Mouse (Mus musculus) forebrain, postnatal 0 days (tissue): ENCODE data around the gene Unc5cl. TPM values are rescaled to one million over a fixed set of nuclear protein-coding genes. Genes with fewer than 3 reads are reported as not detected.

Source experiments
- ATAC-seq: fragments of 200-750 bp; cut with Nextera tagmentation; 2 replicates; pipeline ENCODE4 v1.8.0; 2017; ENCODE audit warnings: mild to moderate bottlenecking, moderate library complexity
- DNase-seq: peaks from one replicate; pipeline ENCODE4 v3.0.0-alpha.2; 2015
- H3K27ac ChIP-seq: fragments of 300-500 bp; sonication (generic); 2 replicates; pipeline ENCODE4 v1.5.1; 2014; ENCODE audit warnings: low read depth, mild to moderate bottlenecking, antibody characterized with exemption, low read length, moderate library complexity, mixed read lengths
- H3K27me3 ChIP-seq: fragments of 300-500 bp; sonication (generic); 2 replicates; pipeline ENCODE4 v1.6.1; 2014; ENCODE audit warnings: mild to moderate bottlenecking, low read length, mixed read lengths; ENCODE audit not compliant: insufficient read depth
- H3K36me3 ChIP-seq: fragments of 300-500 bp; sonication (generic); 2 replicates; pipeline ENCODE4 v1.6.1; 2014; ENCODE audit warnings: mild to moderate bottlenecking, moderate library complexity; ENCODE audit not compliant: insufficient read depth
- H3K4me1 ChIP-seq: fragments of 300-500 bp; sonication (generic); 2 replicates; pipeline ENCODE4 v1.6.1; 2014; ENCODE audit warnings: antibody characterized with exemption; ENCODE audit not compliant: insufficient read depth
- H3K4me2 ChIP-seq: fragments of 300-500 bp; sonication (generic); 2 replicates; pipeline ENCODE4 v1.6.1; 2014; ENCODE audit warnings: low read depth, mild to moderate bottlenecking, moderate library complexity
- H3K4me3 ChIP-seq: fragments of 300-500 bp; sonication (generic); 2 replicates; pipeline ENCODE4 v1.5.1; 2014; ENCODE audit warnings: low read depth, low read length, mixed read lengths
- H3K9ac ChIP-seq: fragments of 300-500 bp; sonication (generic); 2 replicates; pipeline ENCODE4 v1.6.1; 2014; ENCODE audit warnings: mild to moderate bottlenecking
- H3K9me3 ChIP-seq: fragments of 300-500 bp; sonication (generic); 2 replicates; pipeline ENCODE4 v1.6.1; 2016; ENCODE audit warnings: low read length
- CTCF ChIP-seq: sonication (generic); IDR thresholded peaks from 2 replicates; pipeline ENCODE4 v1.5.1; 2016; ENCODE audit warnings: antibody characterized with exemption, control low read depth, low read depth
- WGBS: fragments of 180-500 bp; shearing (Covaris S2); extraction: QIAGEN DNeasy Blood & Tissue Kit; methylation state at CpG from one replicate; pipeline ENCODE4 v1.1.7; 2014; 5-methylcytosine and 5-hydroxymethylcytosine counted together
- polyA plus RNA-seq: library from polyadenylated mRNA; unstranded; fragments of >200 nt; fragmentation: Nextera tagmentation; extraction: Ambion mirVana; gene quantifications from 2 replicates; pipeline ENCODE4 v1.2.1, GENCODE M21; 2015
- total RNA-seq: library from RNA; depleted of rRNA; stranded (reverse); fragments of >200 nt; gene quantifications from 2 replicates; pipeline ENCODE4 v1.2.3, GENCODE M21; 2014; rRNA removed

Gene Unc5cl
- total RNA-seq (not detected in 2 replicates), polyA plus RNA-seq (0.14 and 0.56 TPM in 2 replicates)

DNA sequence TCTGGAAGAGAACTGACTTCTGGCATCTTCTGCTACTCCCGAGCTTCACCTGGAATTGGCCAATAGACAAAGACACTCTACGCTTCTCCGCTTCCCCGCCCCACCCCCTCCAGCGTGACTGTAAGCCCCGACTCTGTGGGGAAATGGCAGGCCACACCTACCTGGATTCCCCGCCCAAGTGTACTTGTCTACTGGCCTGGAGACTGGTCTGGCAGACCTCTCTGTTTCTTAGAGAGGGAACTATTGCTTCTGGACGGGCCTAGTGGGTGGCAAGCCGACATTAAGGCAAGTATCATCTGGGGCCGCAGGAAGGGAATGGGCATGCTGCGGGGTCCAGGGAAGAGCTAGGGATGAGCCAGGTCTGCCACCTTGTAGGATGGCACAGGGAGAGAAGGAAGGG lies at the start of gene Unc5cl:
Gene Unc5cl, plus strand, starts transcription at position 214 of the 400 bp plus-strand sequence.
- H3K4me2 ChIP-seq, result no peak within 1 kb of the TSS
- no peaks in the 10 kb centered on the region for H3K36me3 ChIP-seq
- 67% methylated on average over 11 of the region's 11 CpGs for WGBS
- H3K4me1 ChIP-seq, result no peaks in the 10 kb centered on the region
- no peak for TF ChIP-seq CTCF
- no peak within 1 kb of the TSS for H3K9ac ChIP-seq
- no peak for DNase-seq
- H3K27ac ChIP-seq, result no peak within 1 kb of the TSS
- H3K27me3 ChIP-seq, result no peaks in the 10 kb centered on the region
- no peaks in the 10 kb centered on the region for H3K9me3 ChIP-seq
- no peak for ATAC-seq
- no peak within 1 kb of the TSS for H3K4me3 ChIP-seq

DNA sequence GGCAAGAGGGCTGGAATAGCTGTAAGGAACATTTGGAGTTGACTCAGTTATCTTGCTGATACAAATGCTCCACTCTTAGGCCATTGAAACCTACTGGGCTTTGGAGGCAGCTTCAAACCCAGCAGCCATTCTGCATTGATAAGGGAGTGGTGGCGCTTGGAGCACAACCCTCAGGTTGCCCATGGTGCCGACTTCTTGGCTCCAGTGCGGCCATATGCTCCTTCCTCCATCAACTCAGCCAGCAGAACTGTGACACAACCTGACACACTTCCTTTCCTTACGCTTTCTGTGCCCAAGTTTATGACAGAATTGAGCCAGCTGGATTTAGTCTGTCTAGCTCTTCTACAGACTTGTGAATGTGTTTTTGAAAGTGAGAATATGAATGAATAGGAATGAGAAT lies 47.5 kb upstream of the Unc5cl start:
- 64% methylated on average over 4 of the region's 4 CpGs for WGBS
- H3K27ac ChIP-seq, result peak overlapping the region; percentile 99; the same call in 1 of the 2 replicates
- DNase-seq, result peak; percentile 57
- H3K9me3 ChIP-seq, result no peaks in the 10 kb centered on the region
- H3K4me2 ChIP-seq, result peak overlapping the region; percentile 8; the same call in 1 of the 2 replicates
- H3K27me3 ChIP-seq, result no peaks in the 10 kb centered on the region
- no peak overlapping the region for H3K9ac ChIP-seq
- H3K4me1 ChIP-seq, result 0 out of 2 replicates have a peak, but pooled peaks cover 16% of the 10 kb centered on the region
- H3K36me3 ChIP-seq, result no peaks in the 10 kb centered on the region
- TF ChIP-seq CTCF, result no peak
- ATAC-seq, result no peak
- H3K4me3 ChIP-seq, result no peak overlapping the region

GRCm38 (mm10) chr17:48407910-48408525 lies 46.7 kb upstream of the Unc5cl start:
- H3K9me3 ChIP-seq, result no peaks in the 10 kb centered on the region
- peak overlapping the region; percentile 77 for H3K4me3 ChIP-seq
- peak overlapping the region; percentile 99 for H3K27ac ChIP-seq
- peak overlapping the region; percentile 81 for H3K4me2 ChIP-seq
- DNase-seq (peak; percentile 6), ATAC-seq (no peak)
- 5% methylated on average over 8 of the region's 8 CpGs for WGBS
- 0 out of 2 replicates have a peak, but pooled peaks cover 16% of the 10 kb centered on the region for H3K4me1 ChIP-seq
- H3K9ac ChIP-seq, result peak overlapping the region; percentile 98
- TF ChIP-seq CTCF, result no peak
- H3K36me3 ChIP-seq, result no peaks in the 10 kb centered on the region
- H3K27me3 ChIP-seq, result no peaks in the 10 kb centered on the region

DNA sequence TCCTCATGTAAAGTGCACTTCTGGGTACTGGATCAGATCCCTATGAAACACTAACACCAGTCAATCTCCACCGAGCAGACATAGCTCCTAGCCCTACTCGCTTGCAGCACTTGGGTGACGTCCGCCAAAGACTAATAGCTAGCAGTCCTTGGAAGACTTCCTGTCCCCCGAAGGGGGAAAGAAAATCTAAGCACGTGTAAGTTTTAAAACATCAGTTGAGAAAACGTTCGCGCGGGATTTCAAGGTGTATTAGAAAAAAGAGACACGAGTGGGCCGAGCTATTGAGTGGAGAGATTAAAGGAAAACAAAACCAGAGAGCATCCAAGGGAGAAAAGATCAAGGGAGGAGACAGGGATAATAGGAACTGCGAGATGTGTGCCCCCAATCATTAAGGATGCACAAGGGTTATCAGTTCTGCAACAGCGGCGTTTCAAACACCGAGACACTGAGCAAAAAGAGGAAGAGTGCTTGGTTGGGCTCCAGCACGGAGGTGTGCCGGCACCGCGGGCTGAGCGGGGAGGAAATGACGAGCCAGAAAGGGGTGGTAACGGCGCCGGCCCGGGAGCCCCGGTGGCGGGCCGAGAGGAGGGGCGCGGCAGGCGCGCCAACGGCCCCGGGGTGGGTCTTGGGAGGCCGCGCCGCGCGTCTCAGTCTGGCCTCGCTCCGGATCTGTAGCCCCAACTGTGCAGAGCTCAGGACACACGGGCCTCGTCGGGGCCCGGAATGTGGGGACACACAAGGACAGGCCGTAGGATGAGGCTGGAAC lies 46.0 kb upstream of the Unc5cl start:
- H3K4me2 ChIP-seq, result peak overlapping the region; percentile 81
- 2% methylated on average over 46 of the region's 47 CpGs for WGBS
- ATAC-seq, result peak; percentile 4
- peak overlapping the region; percentile 99 for H3K27ac ChIP-seq
- peak overlapping the region; percentile 98 for H3K9ac ChIP-seq
- H3K4me3 ChIP-seq, result peak overlapping the region; percentile 77
- 0 out of 2 replicates have a peak, but pooled peaks cover 16% of the 10 kb centered on the region for H3K4me1 ChIP-seq
- H3K9me3 ChIP-seq, result no peaks in the 10 kb centered on the region
- DNase-seq, result peak; percentile 79
- no peaks in the 10 kb centered on the region for H3K27me3 ChIP-seq
- H3K36me3 ChIP-seq, result no peaks in the 10 kb centered on the region
- no peak for TF ChIP-seq CTCF

DNA sequence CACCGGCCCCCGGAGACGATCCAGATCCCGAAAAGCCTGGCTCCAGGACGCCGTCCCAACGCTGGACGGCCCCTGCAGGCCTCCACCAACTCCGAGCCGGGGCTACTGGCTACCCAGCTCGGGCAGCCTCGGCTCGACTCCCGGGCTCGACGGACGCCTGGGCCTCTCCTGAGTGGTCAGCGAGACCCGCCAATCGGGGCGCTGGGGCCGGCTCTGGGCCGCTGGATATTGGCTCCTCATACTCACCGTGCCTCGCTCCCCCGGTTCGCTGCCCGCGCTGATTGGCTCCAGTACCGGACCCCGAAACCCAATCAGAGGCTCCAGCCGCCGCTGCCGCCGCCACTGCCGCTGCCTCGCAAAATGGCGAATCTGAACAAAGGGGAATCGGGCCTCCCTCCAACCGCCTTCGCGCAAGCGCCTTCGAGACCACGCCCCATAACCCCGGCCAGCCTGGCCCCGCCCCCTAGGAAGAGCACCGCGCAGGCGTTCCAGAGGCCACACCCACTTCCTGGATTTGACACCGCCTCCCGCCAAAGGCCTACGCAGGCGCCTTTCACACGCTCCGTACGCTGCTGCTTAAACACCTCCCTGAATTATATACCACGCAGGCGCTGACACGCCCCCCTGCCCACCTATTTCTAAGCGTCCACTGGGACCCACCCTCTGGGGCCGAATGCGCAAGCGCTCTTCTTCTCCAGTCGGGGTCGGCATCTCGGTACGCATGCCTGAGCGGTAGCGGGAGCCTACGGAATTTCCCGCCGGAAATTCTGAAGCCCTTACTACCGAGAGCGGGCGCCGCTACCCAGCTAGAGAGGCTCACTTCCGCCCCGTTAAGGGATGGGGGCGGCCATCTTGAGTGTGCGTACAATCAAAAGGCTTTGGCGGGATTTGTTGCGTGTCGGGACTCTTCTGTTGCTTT lies 45.1 kb upstream of the Unc5cl start, which contains the start of the genes Nfya and Oard1:
Gene Nfya, minus strand, starts transcription at position 527 of the 919 bp plus-strand sequence.
Gene Oard1, plus strand, starts transcription at position 635 of the 919 bp plus-strand sequence.
- H3K27ac ChIP-seq, result peak within 1 kb of the TSS; percentile 99
- peak within 1 kb of the TSS; percentile 77 for H3K4me3 ChIP-seq
- no peaks in the 10 kb centered on the region for H3K9me3 ChIP-seq
- no peaks in the 10 kb centered on the region for H3K27me3 ChIP-seq
- 0 out of 2 replicates have a peak, but pooled peaks cover 16% of the 10 kb centered on the region for H3K4me1 ChIP-seq
- no peaks in the 10 kb centered on the region for H3K36me3 ChIP-seq
- WGBS, result 3% methylated on average over 84 of the region's 84 CpGs
- DNase-seq, result peak; percentile 100
- peak; percentile 24; the same call in 1 of the 2 replicates for TF ChIP-seq CTCF
- peak within 1 kb of the TSS; percentile 98 for H3K9ac ChIP-seq
- ATAC-seq, result peak; percentile 94
- H3K4me2 ChIP-seq, result peak within 1 kb of the TSS; percentile 81

- no peak for DNase-seq
- Histone ChIP-seq H3K9me3 (no peaks in the 10 kb centered on the region), H3K4me2 (peak overlapping the region; percentile 72), H3K4me1 (0 out of 2 replicates have a peak, but pooled peaks cover 16% of the 10 kb centered on the region), H3K27ac (peak overlapping the region; percentile 94), H3K36me3 (peaks cover 4% of the 10 kb centered on the region), H3K27me3 (no peaks in the 10 kb centered on the region), H3K4me3 (peak overlapping the region; percentile 58), H3K9ac (peak overlapping the region; percentile 67)
- TF ChIP-seq CTCF, result no peak
- ATAC-seq, result peak; percentile 0; the same call in 1 of the 2 replicates
- 2% methylated on average over 13 of the region's 13 CpGs for WGBS
Measured at GRCm38 (mm10) chr17:48410299-48410785, 44.4 kb upstream of the Unc5cl start.
